Mouse (Mus musculus): Measurements from ENCODE around the gene Gpr39. TPM values are rescaled to one million over a fixed set of nuclear protein-coding genes. Genes with fewer than 3 reads are reported as not detected.
A peak's percentile ranks its signal among the peaks of the same experiment; 100 is the strongest.

Gpr39 gene
- polyA plus RNA-seq, 1 experiment from 2014 or later = 0.22 TPM

- Histone ChIP-seq H3K27me3 (ENCODE audit: control insufficient read depth, insufficient read depth, low read length) (no peaks in the 10 kb centered on the region), H3K9ac (ENCODE audit: low read depth, low read length) (no peak overlapping the region), H3K4me2 (replicated peaks; ENCODE audit: low read depth, low read length) (no peak overlapping the region), H3K9me3 (ENCODE audit: control insufficient read depth, low read length) (no peaks in the 10 kb centered on the region), H3K36me3 (ENCODE audit: control insufficient read depth, insufficient read depth, low read length) (no peaks in the 10 kb centered on the region), H3K4me1 (replicated peaks; ENCODE audit: control insufficient read depth, insufficient read depth, low read length) (no peaks in the 10 kb centered on the region), H3K27ac (ENCODE audit: low read depth, low read length) (no peak overlapping the region), H3K4me3 (ENCODE audit: low read depth, low read length) (no peak overlapping the region)
- ATAC-seq (ENCODE audit: low FRiP score) (no peak), DNase-seq (ENCODE audit: low spot score) (no peak)
- 59% methylated on average over 3 of the region's 3 CpGs for WGBS
These were observed 38.5 kb downstream of the Gpr39 start for GRCm38 (mm10) chr1:125715286-125715685.

GRCm38 (mm10) chr1:125716241-125716640 is 39.4 kb downstream of the Gpr39 start:
- ATAC-seq (ENCODE audit: low FRiP score) (no peak), DNase-seq (ENCODE audit: low spot score) (no peak)
- H3K9ac ChIP-seq (ENCODE audit: low read depth, low read length) = no peak overlapping the region
- H3K36me3 ChIP-seq (ENCODE audit: control insufficient read depth, insufficient read depth, low read length) = no peaks in the 10 kb centered on the region
- no peaks in the 10 kb centered on the region for H3K27me3 ChIP-seq (ENCODE audit: control insufficient read depth, insufficient read depth, low read length)
- no peak overlapping the region for H3K4me3 ChIP-seq (ENCODE audit: low read depth, low read length)
- H3K27ac ChIP-seq (ENCODE audit: low read depth, low read length) = no peak overlapping the region
- no peak overlapping the region for H3K4me2 ChIP-seq (replicated peaks; ENCODE audit: low read depth, low read length)
- H3K4me1 ChIP-seq (replicated peaks; ENCODE audit: control insufficient read depth, insufficient read depth, low read length) = no peaks in the 10 kb centered on the region
- H3K9me3 ChIP-seq (ENCODE audit: control insufficient read depth, low read length) = no peaks in the 10 kb centered on the region
- WGBS = 82% methylated on average over 6 of the region's 6 CpGs

DNA sequence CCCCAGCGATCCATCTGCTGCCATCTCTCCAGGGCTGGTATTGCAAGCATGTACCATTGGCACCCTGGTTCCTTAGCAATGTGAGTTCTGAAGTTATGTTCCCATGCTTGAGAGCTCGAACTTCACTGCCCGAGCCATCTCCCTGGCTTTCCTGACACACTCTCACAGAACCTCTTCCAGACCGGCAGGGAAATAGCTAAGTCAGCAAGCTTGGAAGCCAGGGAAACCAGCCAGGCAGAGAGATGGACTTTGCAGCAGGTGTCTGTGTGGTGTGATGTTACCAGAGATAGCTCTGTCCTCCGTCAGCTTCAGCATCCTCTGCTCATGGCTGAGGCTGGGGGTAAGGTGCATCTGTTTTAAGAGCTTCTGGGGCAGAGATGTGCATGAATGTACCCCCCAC is 41.1 kb downstream of the Gpr39 start:
- Histone ChIP-seq H3K36me3 (ENCODE audit: control insufficient read depth, insufficient read depth, low read length) (no peaks in the 10 kb centered on the region), H3K27ac (ENCODE audit: low read depth, low read length) (no peak overlapping the region), H3K9me3 (ENCODE audit: control insufficient read depth, low read length) (no peaks in the 10 kb centered on the region), H3K9ac (ENCODE audit: low read depth, low read length) (no peak overlapping the region), H3K4me3 (ENCODE audit: low read depth, low read length) (no peak overlapping the region), H3K4me1 (replicated peaks; ENCODE audit: control insufficient read depth, insufficient read depth, low read length) (no peaks in the 10 kb centered on the region), H3K27me3 (ENCODE audit: control insufficient read depth, insufficient read depth, low read length) (no peaks in the 10 kb centered on the region), H3K4me2 (replicated peaks; ENCODE audit: low read depth, low read length) (no peak overlapping the region)
- DNase-seq (ENCODE audit: low spot score) (no peak), ATAC-seq (ENCODE audit: low FRiP score) (no peak)
- 86% methylated on average over 5 of the region's 5 CpGs for WGBS

GRCm38 (mm10) chr1:125719127-125719526 is 42.3 kb downstream of the Gpr39 start:
- Histone ChIP-seq H3K36me3 (ENCODE audit: control insufficient read depth, insufficient read depth, low read length) (no peaks in the 10 kb centered on the region), H3K4me2 (replicated peaks; ENCODE audit: low read depth, low read length) (no peak overlapping the region), H3K4me1 (replicated peaks; ENCODE audit: control insufficient read depth, insufficient read depth, low read length) (no peaks in the 10 kb centered on the region), H3K27ac (ENCODE audit: low read depth, low read length) (no peak overlapping the region), H3K4me3 (ENCODE audit: low read depth, low read length) (no peak overlapping the region), H3K27me3 (ENCODE audit: control insufficient read depth, insufficient read depth, low read length) (no peaks in the 10 kb centered on the region), H3K9ac (ENCODE audit: low read depth, low read length) (no peak overlapping the region), H3K9me3 (ENCODE audit: control insufficient read depth, low read length) (no peaks in the 10 kb centered on the region)
- DNase-seq (ENCODE audit: low spot score) (no peak), ATAC-seq (ENCODE audit: low FRiP score) (no peak)
- 93% methylated on average over 6 of the region's 6 CpGs for whole genome bisulfite sequencing

GRCm38 (mm10) chr1:125721104-125721758 is 44.4 kb downstream of the Gpr39 start:
- no peak overlapping the region for H3K9ac ChIP-seq (ENCODE audit: low read depth, low read length)
- H3K4me2 ChIP-seq (replicated peaks; ENCODE audit: low read depth, low read length) = no peak overlapping the region
- ATAC-seq (ENCODE audit: low FRiP score) (no peak), DNase-seq (ENCODE audit: low spot score) (no peak)
- H3K27me3 ChIP-seq (ENCODE audit: control insufficient read depth, insufficient read depth, low read length) = no peaks in the 10 kb centered on the region
- H3K4me3 ChIP-seq (ENCODE audit: low read depth, low read length) = no peak overlapping the region
- H3K4me1 ChIP-seq (replicated peaks; ENCODE audit: control insufficient read depth, insufficient read depth, low read length) = no peaks in the 10 kb centered on the region
- no peak overlapping the region for H3K27ac ChIP-seq (ENCODE audit: low read depth, low read length)
- WGBS = 89% methylated on average over 12 of the region's 12 CpGs
- no peaks in the 10 kb centered on the region for H3K9me3 ChIP-seq (ENCODE audit: control insufficient read depth, low read length)
- H3K36me3 ChIP-seq (ENCODE audit: control insufficient read depth, insufficient read depth, low read length) = no peaks in the 10 kb centered on the region

DNA sequence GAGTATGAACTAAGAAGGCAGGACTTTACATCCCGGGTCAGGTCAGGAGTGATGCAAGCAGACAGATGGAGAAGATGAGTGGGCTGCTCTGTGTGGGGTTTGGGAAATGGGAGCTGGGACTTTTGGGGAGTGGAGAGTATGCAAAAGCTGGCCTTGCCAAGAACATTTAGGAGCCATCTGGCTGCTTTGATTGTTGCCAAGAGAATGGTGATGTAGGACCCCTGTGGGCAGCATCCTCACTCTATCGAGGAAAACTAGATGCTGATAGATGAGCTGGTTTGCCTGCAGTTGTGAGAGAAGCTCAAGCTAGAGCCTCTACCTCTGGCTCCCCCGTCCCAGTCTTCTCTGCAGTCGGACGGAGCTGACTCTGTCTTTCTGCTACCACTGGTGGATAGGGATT is 47.5 kb downstream of the Gpr39 start:
- ATAC-seq (ENCODE audit: low FRiP score) = no peak
- Histone ChIP-seq H3K27ac (ENCODE audit: low read depth, low read length) (no peak overlapping the region), H3K9ac (ENCODE audit: low read depth, low read length) (no peak overlapping the region), H3K27me3 (ENCODE audit: control insufficient read depth, insufficient read depth, low read length) (no peaks in the 10 kb centered on the region), H3K4me2 (replicated peaks; ENCODE audit: low read depth, low read length) (no peak overlapping the region), H3K4me3 (ENCODE audit: low read depth, low read length) (no peak overlapping the region), H3K36me3 (ENCODE audit: control insufficient read depth, insufficient read depth, low read length) (no peaks in the 10 kb centered on the region), H3K4me1 (replicated peaks; ENCODE audit: control insufficient read depth, insufficient read depth, low read length) (no peaks in the 10 kb centered on the region), H3K9me3 (ENCODE audit: control insufficient read depth, low read length) (no peaks in the 10 kb centered on the region)
- no peak for DNase-seq (ENCODE audit: low spot score)
- 82% methylated on average over 5 of the region's 5 CpGs for WGBS

- Histone ChIP-seq H3K9ac (ENCODE audit: low read depth, low read length) (no peak overlapping the region), H3K36me3 (ENCODE audit: control insufficient read depth, insufficient read depth, low read length) (no peaks in the 10 kb centered on the region), H3K4me3 (ENCODE audit: low read depth, low read length) (no peak overlapping the region), H3K4me1 (replicated peaks; ENCODE audit: control insufficient read depth, insufficient read depth, low read length) (no peaks in the 10 kb centered on the region), H3K9me3 (ENCODE audit: control insufficient read depth, low read length) (no peaks in the 10 kb centered on the region), H3K4me2 (replicated peaks; ENCODE audit: low read depth, low read length) (no peak overlapping the region), H3K27ac (ENCODE audit: low read depth, low read length) (no peak overlapping the region), H3K27me3 (ENCODE audit: control insufficient read depth, insufficient read depth, low read length) (no peaks in the 10 kb centered on the region)
- no peak for DNase-seq (ENCODE audit: low spot score)
- 0 out of 2 replicates have a peak, but pooled peaks have one; percentile 28 for ATAC-seq (ENCODE audit: low FRiP score)
- 65% methylated on average over 6 of the region's 6 CpGs for WGBS
These were observed 52.3 kb downstream of the Gpr39 start for GRCm38 (mm10) chr1:125729025-125729565.

- ATAC-seq (ENCODE audit: low FRiP score) = 0 out of 2 replicates have a peak, but pooled peaks have one; percentile 15
- H3K4me2 ChIP-seq (replicated peaks; ENCODE audit: low read depth, low read length) = no peak overlapping the region
- no peak overlapping the region for H3K9ac ChIP-seq (ENCODE audit: low read depth, low read length)
- H3K9me3 ChIP-seq (ENCODE audit: control insufficient read depth, low read length) = no peaks in the 10 kb centered on the region
- no peak overlapping the region for H3K4me3 ChIP-seq (ENCODE audit: low read depth, low read length)
- H3K36me3 ChIP-seq (ENCODE audit: control insufficient read depth, insufficient read depth, low read length) = no peaks in the 10 kb centered on the region
- DNase-seq (ENCODE audit: low spot score) = peak; percentile 46
- no peaks in the 10 kb centered on the region for H3K27me3 ChIP-seq (ENCODE audit: control insufficient read depth, insufficient read depth, low read length)
- WGBS = 57% methylated on average over 13 of the region's 13 CpGs
- H3K4me1 ChIP-seq (replicated peaks; ENCODE audit: control insufficient read depth, insufficient read depth, low read length) = no peaks in the 10 kb centered on the region
- no peak overlapping the region for H3K27ac ChIP-seq (ENCODE audit: low read depth, low read length)
These were observed 53.1 kb downstream of the Gpr39 start for GRCm38 (mm10) chr1:125729731-125730536.

DNA sequence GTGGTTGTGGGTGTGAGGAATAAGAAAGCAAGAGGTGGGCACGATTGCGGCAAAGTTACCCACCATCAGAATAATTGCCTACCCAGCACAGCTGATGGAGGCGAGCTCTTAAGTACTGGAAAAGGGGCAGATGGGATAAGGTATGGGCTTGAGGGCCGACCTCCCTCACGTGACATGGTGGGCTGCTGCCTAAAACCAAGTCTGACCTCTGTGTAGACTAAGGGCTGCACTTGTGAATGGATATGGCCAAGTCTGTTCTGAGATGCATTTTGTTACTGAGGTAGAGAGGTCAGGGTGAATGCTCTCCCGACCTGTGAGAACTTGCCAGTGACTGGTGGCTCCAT is 53.7 kb downstream of the Gpr39 start:
- peak; percentile 28; the same call in 1 of the 2 replicates for ATAC-seq (ENCODE audit: low FRiP score)
- WGBS = 86% methylated on average over 6 of the region's 6 CpGs
- H3K27me3 ChIP-seq (ENCODE audit: control insufficient read depth, insufficient read depth, low read length) = no peaks in the 10 kb centered on the region
- DNase-seq (ENCODE audit: low spot score) = no peak
- H3K4me2 ChIP-seq (replicated peaks; ENCODE audit: low read depth, low read length) = no peak overlapping the region
- no peaks in the 10 kb centered on the region for H3K36me3 ChIP-seq (ENCODE audit: control insufficient read depth, insufficient read depth, low read length)
- no peak overlapping the region for H3K9ac ChIP-seq (ENCODE audit: low read depth, low read length)
- H3K9me3 ChIP-seq (ENCODE audit: control insufficient read depth, low read length) = no peaks in the 10 kb centered on the region
- no peak overlapping the region for H3K27ac ChIP-seq (ENCODE audit: low read depth, low read length)
- H3K4me3 ChIP-seq (ENCODE audit: low read depth, low read length) = no peak overlapping the region
- H3K4me1 ChIP-seq (replicated peaks; ENCODE audit: control insufficient read depth, insufficient read depth, low read length) = no peaks in the 10 kb centered on the region

Data from hindbrain, embryonic 11.5 days (tissue).